Mouse (Mus musculus): ENCODE measurements around the gene Tmed5. TPM values are rescaled to one million over a fixed set of nuclear protein-coding genes. Genes with fewer than 3 reads are reported as not detected.

The Tmed5 gene
- 94.9 TPM for polyA plus RNA-seq (2014; fragmentation: Illumina TruSeq; extraction: RNeasy Lipid Tissue Mini Kit (QIAGEN cat#74804); ENCODE audit: low read depth, low replicate concordance)

GRCm38 (mm10) chr5:108132441-108133243, at the start of gene Tmed5, which contains the start of gene Ccdc18:
Tmed5 (minus strand) TSS chr5:108132620.
Ccdc18 (plus strand) TSS chr5:108132875.

GRCm38 (mm10) chr5:108065465-108066411, 66.7 kb downstream of the Tmed5 start, which contains the start of gene Mtf2:
Mtf2 (plus strand) TSS chr5:108065674.

Other genes starting within 250 kb of the Tmed5 start
- 425 TPM for gene Rpl5, start 232.1 kb downstream of the Tmed5 start, polyA plus RNA-seq (2014; fragmentation: Illumina TruSeq; extraction: RNeasy Lipid Tissue Mini Kit (QIAGEN cat#74804); ENCODE audit: low read depth, low replicate concordance)
- 98.3 TPM for gene Fam69a, start 145.5 kb downstream of the Tmed5 start, polyA plus RNA-seq (2014; fragmentation: Illumina TruSeq; extraction: RNeasy Lipid Tissue Mini Kit (QIAGEN cat#74804); ENCODE audit: low read depth, low replicate concordance)
- gene Mtf2, start 66.9 kb downstream of the Tmed5 start, polyA plus RNA-seq (2014; fragmentation: Illumina TruSeq; extraction: RNeasy Lipid Tissue Mini Kit (QIAGEN cat#74804); ENCODE audit: low read depth, low replicate concordance): 32.3 TPM
- 0.44 TPM for gene Ccdc18, start 255 bp upstream of the Tmed5 start, polyA plus RNA-seq (2014; fragmentation: Illumina TruSeq; extraction: RNeasy Lipid Tissue Mini Kit (QIAGEN cat#74804); ENCODE audit: low read depth, low replicate concordance)
- 144 TPM for gene Dr1, start 136.3 kb upstream of the Tmed5 start, polyA plus RNA-seq (2014; fragmentation: Illumina TruSeq; extraction: RNeasy Lipid Tissue Mini Kit (QIAGEN cat#74804); ENCODE audit: low read depth, low replicate concordance)
- 43.6 TPM for gene Pigg, start 180.0 kb upstream of the Tmed5 start, polyA plus RNA-seq (2014; fragmentation: Illumina TruSeq; extraction: RNeasy Lipid Tissue Mini Kit (QIAGEN cat#74804); ENCODE audit: low read depth, low replicate concordance)
- not detected for gene Gm42517, start 235.3 kb upstream of the Tmed5 start, polyA plus RNA-seq (2014; fragmentation: Illumina TruSeq; extraction: RNeasy Lipid Tissue Mini Kit (QIAGEN cat#74804); ENCODE audit: low read depth, low replicate concordance)